Mouse (Mus musculus) MEL (cell line): ENCODE data around the gene Ggt5. TPM values are rescaled to one million over a fixed set of nuclear protein-coding genes. Genes with fewer than 3 reads are reported as not detected.
A peak's percentile ranks its signal among the peaks of the same experiment; 100 is the strongest.

Experiments
- DNase-seq: peaks from one replicate; pipeline ENCODE4 v3.0.0; 2011; ENCODE audit warnings: low read depth, low spot score
- H3K27ac ChIP-seq: 2 replicates; pipeline ENCODE4 v1.5.1; 2012; ENCODE audit warnings: low read depth, mild to moderate bottlenecking, control low read depth, low read length, moderate library complexity; ENCODE audit not compliant: control insufficient read depth
- H3K27me3 ChIP-seq, 2 experiments: fragments of 150-350 bp in 1 of 2; sonication (generic) in 1 of 2; 2 replicates each; pipeline ENCODE4 v1.6.1; 2012; ENCODE audit warnings: low read length in 2 of 2, mild to moderate bottlenecking in 2 of 2, improper control_type of control experiment in 1 of 2, moderate library complexity in 1 of 2; ENCODE audit not compliant: insufficient read depth in 2 of 2, control insufficient read depth in 1 of 2
- H3K36me3 ChIP-seq, 2 experiments: 2 replicates each; pipeline ENCODE4 v1.6.1; 2012 to 2014; ENCODE audit warnings: low read length in 2 of 2, improper control_type of control experiment in 1 of 2, inconsistent platforms in 1 of 2, mild to moderate bottlenecking in 1 of 2; ENCODE audit not compliant: insufficient read depth in 2 of 2, control insufficient read depth in 1 of 2
- H3K4me1 ChIP-seq, 2 experiments: fragments of 150-350 bp in 1 of 2; sonication (generic) in 1 of 2; 2 replicates each; pipeline ENCODE4 v1.6.1; 2012; ENCODE audit warnings: low read length in 2 of 2, improper control_type of control experiment in 1 of 2, mild to moderate bottlenecking in 1 of 2; ENCODE audit not compliant: insufficient read depth in 2 of 2, control insufficient read depth in 1 of 2
- H3K4me3 ChIP-seq, 2 experiments: fragments of 150-350 bp in 1 of 2; sonication (generic) in 1 of 2; 2 replicates each; pipeline ENCODE4 v1.5.1; 2012; ENCODE audit warnings: low read depth in 2 of 2, low read length in 2 of 2, mild to moderate bottlenecking in 2 of 2, moderate library complexity in 2 of 2, control low read depth in 1 of 2, improper control_type of control experiment in 1 of 2; ENCODE audit not compliant: control insufficient read depth in 1 of 2, insufficient read depth in 1 of 2
- H3K79me2 ChIP-seq: 2 replicates; pipeline ENCODE4 v1.6.1; 2012; ENCODE audit warnings: mild to moderate bottlenecking, low read length, moderate library complexity; ENCODE audit not compliant: control insufficient read depth, poor library complexity, insufficient read depth
- H3K9ac ChIP-seq: 2 replicates; pipeline ENCODE4 v1.6.1; 2012; ENCODE audit warnings: low read depth, mild to moderate bottlenecking, control low read depth, low read length, moderate library complexity; ENCODE audit not compliant: control insufficient read depth, poor library complexity, severe bottlenecking
- H3K9me3 ChIP-seq: fragments of 150-350 bp; sonication (generic); replicated peaks from 2 replicates; pipeline ENCODE4 v1.6.1; 2012; ENCODE audit warnings: mild to moderate bottlenecking, low read length, improper control_type of control experiment, moderate library complexity; ENCODE audit not compliant: insufficient read depth
- BHLHE40 ChIP-seq: IDR thresholded peaks from 2 replicates; pipeline ENCODE4 v1.6.1; 2012; ENCODE audit warnings: low read depth, mild to moderate bottlenecking, inconsistent platforms, low read length, improper control_type of control experiment, borderline replicate concordance
- CTCF ChIP-seq, 3 experiments: IDR thresholded peaks in 2 of 3; conservative IDR thresholded peaks in 1 of 3; 2 replicates each; pipeline ENCODE4 v1.5.1; 2011 to 2012; ENCODE audit warnings: low read length in 3 of 3, low read depth in 2 of 3, mild to moderate bottlenecking in 2 of 3, improper control_type of control experiment in 1 of 3, inconsistent platforms in 1 of 3, mixed read lengths in 1 of 3, moderate library complexity in 1 of 3; ENCODE audit not compliant: control insufficient read depth in 1 of 3, insufficient read depth in 1 of 3, poor library complexity in 1 of 3, severe bottlenecking in 1 of 3
- E2F4 ChIP-seq: IDR thresholded peaks from 2 replicates; pipeline ENCODE4 v1.6.1; 2011; ENCODE audit warnings: low read depth, low read length, improper control_type of control experiment, borderline replicate concordance
- ELF1 ChIP-seq: IDR thresholded peaks from 2 replicates; pipeline ENCODE4 v1.6.1; 2014; ENCODE audit warnings: low read depth, mild to moderate bottlenecking, inconsistent platforms, low read length, improper control_type of control experiment, moderate library complexity
- JUND ChIP-seq: IDR thresholded peaks from 2 replicates; pipeline ENCODE4 v1.6.1; 2011; ENCODE audit warnings: low read depth, mild to moderate bottlenecking, improper control_type of control experiment, low read length
- MAFK ChIP-seq: IDR thresholded peaks from 2 replicates; pipeline ENCODE4 v1.6.1; 2011; ENCODE audit warnings: low read depth, mild to moderate bottlenecking, low read length, improper control_type of control experiment, borderline replicate concordance
- MEF2A ChIP-seq: IDR thresholded peaks from 2 replicates; pipeline ENCODE4 v1.6.1; 2014; ENCODE audit warnings: low read depth, mild to moderate bottlenecking, inconsistent platforms, low read length, improper control_type of control experiment; ENCODE audit not compliant: poor library complexity, insufficient replicate concordance, severe bottlenecking; ENCODE audit errors: extremely low read depth
- MYB ChIP-seq: IDR thresholded peaks from 2 replicates; pipeline ENCODE4 v1.6.1; 2011; ENCODE audit warnings: mild to moderate bottlenecking, low read depth, low read length, improper control_type of control experiment
- MYC ChIP-seq: IDR thresholded peaks from 2 replicates; pipeline ENCODE4 v1.6.1; 2011; ENCODE audit warnings: low read depth, mild to moderate bottlenecking, low read length, improper control_type of control experiment, moderate library complexity
- NELFE ChIP-seq: IDR thresholded peaks from 2 replicates; pipeline ENCODE4 v1.6.1; 2011; ENCODE audit warnings: low read depth, low read length, improper control_type of control experiment
- POLR2AphosphoS5 ChIP-seq: IDR thresholded peaks from 2 replicates; pipeline ENCODE4 v1.6.1; 2012; ENCODE audit warnings: low read depth, borderline replicate concordance, mild to moderate bottlenecking, inconsistent platforms, low read length, moderate library complexity, mixed read lengths
- RAD21 ChIP-seq: IDR thresholded peaks from 2 replicates; pipeline ENCODE4 v1.6.1; 2011; ENCODE audit warnings: mild to moderate bottlenecking, low read depth, low read length, improper control_type of control experiment
- RCOR1 ChIP-seq: IDR thresholded peaks from 2 replicates; pipeline ENCODE4 v1.6.1; 2012; ENCODE audit warnings: low read depth, mild to moderate bottlenecking, inconsistent platforms, low read length, improper control_type of control experiment
- SMC3 ChIP-seq: IDR thresholded peaks from 2 replicates; pipeline ENCODE4 v1.6.1; 2011; ENCODE audit warnings: low read depth, low read length, improper control_type of control experiment
- UBTF ChIP-seq: IDR thresholded peaks from 2 replicates; pipeline ENCODE4 v1.6.1; 2012; ENCODE audit warnings: low read depth, mild to moderate bottlenecking, inconsistent platforms, low read length, improper control_type of control experiment, moderate library complexity, borderline replicate concordance; ENCODE audit not compliant: insufficient read depth
- USF1 ChIP-seq: IDR thresholded peaks from 2 replicates; pipeline ENCODE4 v1.6.1; 2014; ENCODE audit warnings: low read depth, mild to moderate bottlenecking, inconsistent platforms, low read length, improper control_type of control experiment, moderate library complexity
- ZKSCAN1 ChIP-seq: IDR thresholded peaks from 2 replicates; pipeline ENCODE4 v1.6.1; 2012; ENCODE audit warnings: low read depth, mild to moderate bottlenecking, inconsistent platforms, low read length, improper control_type of control experiment, moderate library complexity
- polyA plus RNA-seq, 2 experiments: library from polyadenylated mRNA; stranded (reverse) in 1 of 2; unstranded in 1 of 2; fragments of >175 nt in 1 of 2; fragments of >200 nt in 1 of 2; gene quantifications; 2 replicates each; pipeline versions ENCODE4 v1.2.1 to v1.2.4; 2012; ENCODE audit warnings: low replicate concordance in 2 of 2, low read depth in 1 of 2; ENCODE audit not compliant: insufficient read length in 2 of 2, insufficient read depth in 1 of 2, missing spikeins in 1 of 2
- total RNA-seq: library from RNA; depleted of rRNA; stranded (reverse); fragments of 300-350 nt; gene quantifications from 2 replicates; pipeline ENCODE4 v1.2.3, GENCODE M21; 2012

Gene Ggt5
- total and polyA plus RNA-seq, 3 experiments: 0.11 TPM; not detected in 2

- Histone ChIP-seq H3K4me1 (peaks cover 2 to 20% of the 10 kb centered on the region in 2 experiments; a peak in 3 of 4 replicates), H3K4me3 (no peak overlapping the region), H3K36me3 (peaks cover 0 to 20% of the 10 kb centered on the region in 2 experiments; a peak in 2 of 4 replicates), H3K79me2 (no peaks in the 10 kb centered on the region), H3K27ac (no peak overlapping the region), H3K9me3 (no peaks in the 10 kb centered on the region), H3K27me3 (no peaks in the 10 kb centered on the region; a peak in 1 of 4 replicates), H3K9ac (no peak overlapping the region)
- TF ChIP-seq MYC (no peak), BHLHE40 (no peak), CTCF (IDR thresholded peaks at IDR 0.05 in 2 of 3, conservative IDR thresholded peaks at IDR 0.05 in 1 of 3; ENCODE audit: control insufficient read depth in 1 of 3, insufficient read depth in 1 of 3, low read depth in 2 of 3, low read length in 3 of 3, poor library complexity in 1 of 3, severe bottlenecking in 1 of 3) (peak; percentile 15 to 49 (median 47); a peak in 4 of 6 replicates), SMC3 (peak; percentile 22; the same call in 1 of the 2 replicates), USF1 (no peak), JUND (no peak)
- no peak for DNase-seq
Measured at GRCm38 (mm10) chr10:75620818-75621217, 31.7 kb downstream of the Ggt5 start.

GRCm38 (mm10) chr10:75625920-75626319 lies 36.8 kb downstream of the Ggt5 start:
- H3K4me1 ChIP-seq: no peaks in the 10 kb centered on the region
- no peaks in the 10 kb centered on the region for H3K9me3 ChIP-seq
- DNase-seq: no peak
- no peaks in the 10 kb centered on the region; a peak in 2 of 4 replicates for H3K27me3 ChIP-seq
- H3K27ac ChIP-seq: no peak overlapping the region
- no peaks in the 10 kb centered on the region for H3K79me2 ChIP-seq
- no peak overlapping the region for H3K4me3 ChIP-seq
- H3K9ac ChIP-seq: no peak overlapping the region
- TF ChIP-seq E2F4 (no peak), RAD21 (no peak), ZKSCAN1 (no peak), ELF1 (no peak), UBTF (no peak), MEF2A (no peak), RCOR1 (no peak), SMC3 (no peak), MYC (no peak), USF1 (no peak), MAFK (no peak), CTCF (IDR thresholded peaks at IDR 0.05 in 2 of 3, conservative IDR thresholded peaks at IDR 0.05 in 1 of 3; ENCODE audit: control insufficient read depth in 1 of 3, insufficient read depth in 1 of 3, low read depth in 2 of 3, low read length in 3 of 3, poor library complexity in 1 of 3, severe bottlenecking in 1 of 3) (no peak), MYB (no peak), NELFE (no peak), JUND (no peak), POLR2AphosphoS5 (no peak)
- TF ChIP-seq, all 39 proteins: peak for 0
- no peaks in the 10 kb centered on the region for H3K36me3 ChIP-seq
